Mouse (Mus musculus) layer of hippocampus, adult 18-20 months (tissue): ENCODE data around the gene Nrxn3. TPM values are rescaled to one million over a fixed set of nuclear protein-coding genes. Genes with fewer than 3 reads are reported as not detected.

ENCODE experiments used
- DNase-seq, 2 experiments: peaks; one replicate each; pipeline ENCODE4 v3.0.0; 2022; ENCODE audit warnings: low spot score in 2 of 2
- total RNA-seq, 2 experiments: library from RNA; stranded (reverse); gene quantifications; 2 replicates each; pipeline ENCODE4 v1.2.3; 2021

Gene Nrxn3
- total RNA-seq, 2 experiments from 2014 or later = 175 to 204 TPM

DNA sequence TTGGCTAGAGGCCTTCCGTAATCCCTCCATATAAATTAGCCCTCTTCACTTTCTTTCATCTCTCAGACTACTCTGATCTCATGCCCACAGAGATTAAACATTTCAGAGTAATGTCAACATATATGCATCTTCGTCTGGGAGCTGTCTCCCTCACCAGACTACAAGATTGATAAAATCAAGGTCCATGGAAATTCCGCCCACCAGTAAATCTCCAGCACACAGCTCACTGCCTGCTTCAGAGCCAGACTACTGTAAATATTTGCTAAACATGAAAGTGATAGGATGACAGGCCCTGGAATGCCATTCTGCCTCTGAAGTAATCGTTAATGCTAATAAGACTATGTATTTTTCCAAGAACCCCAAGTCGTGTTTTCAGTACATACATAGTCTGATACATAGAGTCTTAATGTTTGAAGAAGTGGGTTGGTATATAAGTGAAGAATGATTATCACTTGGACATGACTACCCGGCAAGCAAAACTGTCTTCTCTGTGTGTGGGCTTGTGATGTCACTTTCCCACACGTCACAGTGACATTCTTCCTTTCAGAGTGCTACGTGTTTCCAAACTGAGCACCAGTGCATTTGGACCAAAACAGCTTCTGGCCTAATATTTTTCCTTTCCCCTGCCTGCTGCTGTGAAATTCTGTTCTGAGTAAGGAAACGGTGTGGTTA is 433.5 kb downstream of the Nrxn3 start:
- no peak for DNase-seq

DNA sequence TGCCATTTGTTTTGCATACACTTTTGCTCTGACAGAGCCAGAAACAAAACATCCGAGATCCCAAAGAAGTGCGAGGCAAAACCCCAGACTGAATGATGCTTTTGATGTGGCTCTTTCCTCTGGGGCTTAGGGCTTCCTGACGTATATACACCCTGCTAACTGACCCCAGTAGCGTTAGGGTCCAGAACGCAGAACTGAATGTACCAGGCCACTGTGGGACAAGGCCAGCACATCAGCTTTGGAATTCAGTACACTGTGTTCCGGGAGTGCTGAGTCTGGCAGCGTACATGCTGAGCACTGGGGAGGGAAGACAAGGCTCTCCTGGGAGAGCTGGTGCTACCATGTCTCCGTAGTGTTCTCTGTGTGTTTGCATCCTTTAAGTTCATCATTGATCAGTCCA is 436.7 kb downstream of the Nrxn3 start:
- DNase-seq = no peak

DNA sequence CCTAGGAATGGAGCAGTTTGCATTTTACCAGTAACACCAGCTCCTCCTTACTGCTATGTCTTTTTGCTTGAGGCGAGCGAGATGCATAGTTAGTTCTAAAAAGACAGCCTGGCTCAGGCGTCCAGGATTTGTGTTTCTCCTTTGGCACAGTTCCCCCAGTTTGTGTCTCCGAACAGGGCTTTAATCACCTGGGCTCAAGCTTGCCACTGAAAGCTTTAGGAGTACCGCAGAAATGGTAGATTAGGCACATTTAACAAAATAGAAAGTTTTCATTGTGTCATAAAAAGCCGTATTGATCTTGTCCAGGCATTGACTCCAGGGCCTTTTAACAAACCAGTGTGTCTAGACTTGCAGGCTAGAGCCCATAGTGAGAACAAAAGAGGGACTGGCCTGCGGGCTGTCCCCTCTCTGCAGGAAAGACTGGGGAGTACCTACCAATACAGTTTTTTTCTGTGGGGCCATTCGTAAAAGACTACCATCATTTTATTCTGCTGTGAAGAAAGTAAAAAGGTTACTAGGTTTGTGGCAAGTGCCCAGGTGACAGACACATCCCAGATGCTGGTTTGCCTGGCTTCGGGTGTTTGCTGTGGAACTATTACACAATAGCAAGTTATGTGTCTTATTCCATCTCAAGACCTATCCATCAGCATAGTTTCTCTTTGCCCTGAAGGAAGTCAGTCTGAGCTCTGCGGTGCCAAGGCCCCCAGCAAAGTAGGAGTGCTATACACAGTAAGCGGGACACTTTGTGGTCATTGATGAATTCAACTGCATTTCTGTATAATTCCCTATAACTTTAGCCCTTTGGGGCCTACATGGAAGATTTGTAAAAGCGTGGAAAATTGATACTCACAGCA is 451.9 kb downstream of the Nrxn3 start:
- DNase-seq = no peak

DNA sequence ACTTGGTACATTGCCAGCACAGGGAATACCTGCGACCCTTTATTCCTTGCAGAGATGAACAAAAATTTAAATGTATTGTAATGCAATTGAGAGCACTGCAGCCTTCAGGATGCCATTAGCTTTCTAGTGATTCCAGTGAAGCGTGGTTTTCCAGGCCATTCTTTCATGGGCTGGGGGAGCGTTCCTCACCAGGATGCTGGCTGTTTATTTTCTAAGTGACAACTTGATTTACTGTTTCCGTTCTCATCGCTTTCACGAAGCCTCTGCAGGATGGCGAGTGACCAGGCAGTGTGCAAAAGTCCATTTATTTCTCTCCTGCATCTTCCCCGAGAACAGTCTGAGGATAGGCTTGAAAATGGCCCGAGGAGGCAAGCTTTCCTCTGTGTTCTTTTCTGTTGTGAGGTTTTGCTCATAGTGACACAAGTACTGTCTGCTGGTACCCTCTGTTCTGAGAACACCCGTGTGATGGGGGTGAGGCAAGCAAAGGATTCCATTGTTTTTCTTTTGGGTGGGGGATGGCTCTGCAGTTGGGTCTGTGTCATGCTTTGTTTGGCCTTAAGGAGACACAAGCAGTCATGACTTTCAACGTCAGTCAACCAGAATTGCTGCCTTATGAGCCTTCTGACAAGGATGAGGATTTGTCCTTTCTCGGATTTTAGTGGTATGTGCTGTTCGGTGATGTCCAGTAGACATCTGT is 457.4 kb downstream of the Nrxn3 start:
- no peak for DNase-seq

DNA sequence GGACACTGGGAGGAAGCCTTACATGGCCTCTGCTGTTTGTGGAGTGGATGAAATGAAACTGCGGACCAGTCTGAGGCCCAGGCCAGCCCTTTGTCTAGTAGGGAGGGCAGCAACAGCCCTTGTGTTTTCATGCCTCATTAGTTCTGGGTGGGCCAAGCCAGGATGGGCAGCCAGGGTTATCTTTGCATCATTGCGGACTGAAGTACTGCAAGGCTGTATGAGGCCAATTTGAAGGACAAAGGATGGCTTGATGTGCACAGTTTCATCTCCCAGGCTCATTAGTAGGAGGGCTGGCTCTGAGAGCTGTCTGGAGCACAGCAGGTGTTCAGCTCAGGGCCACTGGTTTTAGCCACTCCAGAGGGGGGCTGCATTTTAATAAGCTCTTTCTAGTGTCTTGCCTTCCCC is 458.5 kb downstream of the Nrxn3 start:
- no peak for DNase-seq

DNA sequence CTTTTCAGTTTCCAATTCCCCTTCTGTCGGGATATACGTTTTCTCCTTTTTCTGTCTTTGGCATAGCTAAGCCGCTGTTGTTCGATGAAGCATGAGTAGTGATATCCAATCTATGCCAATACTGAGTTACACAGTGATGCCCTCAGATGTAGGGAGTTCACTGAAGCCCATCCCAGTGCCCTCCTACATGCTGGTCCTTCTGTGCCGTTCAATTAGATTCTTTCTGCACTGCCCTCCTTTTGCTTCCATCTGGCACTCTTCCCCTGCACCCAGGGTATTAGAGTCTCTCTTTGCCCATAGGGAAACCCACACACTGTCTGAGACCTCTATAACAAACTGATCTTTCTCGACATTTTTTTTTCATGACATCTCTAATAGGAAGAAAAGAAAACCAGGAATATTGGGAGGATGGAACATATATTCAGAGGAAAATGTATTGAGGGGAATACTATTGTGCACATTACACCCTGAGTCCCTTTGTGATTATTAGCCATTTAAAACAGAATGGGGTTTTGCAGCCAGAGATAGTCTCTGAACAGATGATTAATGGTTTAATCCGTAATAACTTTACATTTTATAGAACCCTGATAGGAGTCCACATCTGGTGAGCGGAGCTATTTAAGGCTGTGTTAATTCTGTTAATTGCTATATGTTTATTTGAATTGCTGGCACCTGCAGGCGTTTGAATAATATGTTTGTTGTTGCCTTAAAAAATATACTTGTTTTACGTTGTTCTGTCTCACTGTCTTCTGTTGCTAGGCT is 476.3 kb downstream of the Nrxn3 start:
- no peak for DNase-seq

DNA sequence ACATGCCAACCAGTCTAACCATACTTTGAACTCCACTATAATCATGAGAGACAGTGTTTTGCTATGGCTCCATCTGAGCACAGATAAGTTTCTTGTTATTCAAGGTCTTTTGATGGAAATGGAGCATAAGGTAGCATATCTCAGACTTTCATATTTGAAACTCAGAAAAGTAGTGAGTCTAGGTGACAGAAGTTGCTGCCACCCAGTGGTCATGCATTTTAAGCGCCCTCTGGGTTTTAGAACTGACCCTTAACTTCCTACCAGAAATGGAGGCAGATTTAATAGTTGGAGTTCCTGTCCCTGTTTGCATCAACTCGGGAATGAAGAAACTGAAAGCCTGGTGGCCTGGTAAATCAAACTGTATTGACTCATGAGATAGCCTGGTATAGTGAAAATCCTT is 488.9 kb downstream of the Nrxn3 start:
- DNase-seq = no peak

DNA sequence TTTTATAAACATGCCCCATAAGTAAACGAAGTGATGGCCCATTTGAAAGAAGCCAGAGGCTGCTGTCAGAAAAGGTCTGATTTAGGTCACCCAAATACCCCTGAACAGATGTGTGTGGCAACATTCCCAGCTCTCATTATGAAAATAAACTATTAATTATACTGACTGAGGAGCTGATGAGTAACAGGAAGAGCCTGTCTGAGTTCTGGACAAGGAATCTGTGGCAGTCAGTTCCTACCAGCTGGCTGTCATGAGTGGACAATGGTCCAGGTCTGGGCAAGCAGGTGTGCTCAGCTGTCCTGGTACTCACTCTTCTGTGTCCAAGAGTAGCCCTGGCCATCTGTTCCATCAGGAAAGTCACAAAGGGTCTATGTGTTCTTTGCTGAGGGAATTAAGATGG is 517.1 kb downstream of the Nrxn3 start:
- no peak for DNase-seq

DNA sequence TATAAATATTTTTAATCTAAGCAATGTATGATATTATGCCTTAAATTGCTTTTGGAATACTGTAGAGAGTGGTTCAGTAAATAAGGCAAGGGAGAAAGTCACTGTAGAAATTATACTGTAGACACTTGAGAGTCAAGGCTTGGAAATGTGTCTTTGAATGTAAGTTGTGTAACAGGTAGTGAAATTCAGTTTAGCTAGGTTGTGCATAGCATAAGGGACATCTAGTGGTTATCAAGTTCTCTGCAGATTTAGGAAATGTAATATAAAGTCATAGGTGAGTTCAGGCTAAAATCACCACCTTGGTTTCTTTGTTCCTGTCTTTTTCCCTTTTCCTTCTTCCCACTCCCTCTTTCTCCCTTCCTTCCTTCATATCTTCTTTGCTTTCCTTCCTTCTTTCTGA is 518.9 kb downstream of the Nrxn3 start:
- DNase-seq = no peak

DNA sequence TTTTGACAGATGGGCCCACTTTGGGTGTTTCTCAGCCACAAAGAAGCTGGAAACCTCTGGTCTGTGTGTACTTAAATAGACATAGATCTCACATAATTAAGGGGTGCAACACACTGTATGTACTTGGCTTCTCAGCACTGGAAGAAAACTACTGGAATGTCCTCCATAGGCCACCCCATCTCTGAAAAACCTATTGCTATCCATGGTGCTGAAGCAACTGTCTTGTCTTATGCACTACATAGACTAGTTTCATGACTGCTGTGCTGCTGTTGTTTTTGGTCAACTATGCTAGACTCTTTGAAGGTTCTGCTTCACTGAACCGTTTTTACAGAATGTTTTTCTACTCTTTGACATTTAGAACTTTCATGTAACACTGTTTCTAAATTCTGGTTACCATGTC is 519.8 kb downstream of the Nrxn3 start:
- no peak for DNase-seq

DNA sequence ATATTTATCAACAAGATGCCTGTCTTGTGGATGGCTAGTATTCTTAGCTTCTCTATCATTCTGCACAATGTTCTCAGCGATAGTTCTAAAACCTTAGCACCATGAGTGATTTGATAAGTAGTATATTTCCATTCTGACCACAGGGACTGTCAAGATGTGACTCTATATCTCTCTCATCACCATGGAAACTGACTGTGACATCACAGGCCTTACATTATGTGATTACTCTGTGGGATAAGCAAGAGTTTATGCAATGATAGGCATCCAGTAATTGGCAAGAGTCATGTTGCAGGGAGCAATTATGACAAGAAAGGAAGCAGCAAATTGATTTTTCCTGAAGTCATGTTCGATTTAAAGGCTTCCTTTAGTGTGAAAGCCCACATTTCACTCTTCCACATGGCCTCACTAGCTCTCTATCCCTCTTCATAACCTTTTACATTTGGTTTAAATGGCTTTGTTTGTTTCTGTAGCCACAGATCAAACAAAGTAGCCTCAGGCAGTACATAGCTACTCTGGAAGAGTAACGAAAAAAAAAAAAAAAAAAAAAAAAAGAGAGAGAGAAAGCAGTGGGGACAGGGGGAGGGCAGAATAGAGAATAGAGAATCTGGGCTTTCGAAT is 532.7 kb downstream of the Nrxn3 start:
- DNase-seq = no peak

DNA sequence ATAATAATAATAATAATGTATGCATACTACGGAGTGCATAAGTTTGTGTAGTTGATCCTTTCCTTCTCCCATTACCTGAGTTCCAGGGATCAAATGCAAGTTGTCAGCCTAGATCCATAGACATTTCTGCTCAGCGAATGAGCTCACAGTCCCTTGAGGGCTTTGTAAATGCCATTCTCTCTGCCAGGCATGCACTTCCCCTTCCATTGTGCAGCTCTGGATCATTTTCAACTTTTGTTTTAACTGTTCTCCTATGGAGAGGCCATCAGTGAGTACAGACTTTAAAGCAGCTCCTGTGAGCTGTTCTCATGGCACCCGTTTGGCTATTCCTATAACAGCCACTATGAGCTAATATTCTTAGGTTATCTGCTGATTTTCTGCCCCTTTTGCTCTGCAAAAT is 536.2 kb downstream of the Nrxn3 start:
- DNase-seq = no peak

DNA sequence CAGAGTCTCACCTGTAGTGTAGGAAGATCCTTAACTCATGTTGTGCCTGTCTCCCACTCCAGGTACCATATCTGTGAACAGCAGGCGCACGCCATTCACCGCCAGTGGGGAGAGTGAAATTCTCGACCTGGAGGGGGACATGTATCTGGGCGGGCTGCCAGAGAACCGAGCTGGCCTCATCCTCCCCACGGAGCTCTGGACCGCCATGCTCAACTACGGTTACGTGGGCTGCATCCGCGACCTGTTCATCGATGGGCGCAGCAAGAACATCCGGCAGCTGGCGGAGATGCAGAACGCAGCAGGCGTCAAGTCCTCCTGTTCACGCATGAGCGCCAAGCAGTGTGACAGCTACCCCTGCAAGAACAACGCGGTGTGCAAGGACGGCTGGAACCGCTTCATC is 537.4 kb downstream of the Nrxn3 start:
- DNase-seq = no peak

DNA sequence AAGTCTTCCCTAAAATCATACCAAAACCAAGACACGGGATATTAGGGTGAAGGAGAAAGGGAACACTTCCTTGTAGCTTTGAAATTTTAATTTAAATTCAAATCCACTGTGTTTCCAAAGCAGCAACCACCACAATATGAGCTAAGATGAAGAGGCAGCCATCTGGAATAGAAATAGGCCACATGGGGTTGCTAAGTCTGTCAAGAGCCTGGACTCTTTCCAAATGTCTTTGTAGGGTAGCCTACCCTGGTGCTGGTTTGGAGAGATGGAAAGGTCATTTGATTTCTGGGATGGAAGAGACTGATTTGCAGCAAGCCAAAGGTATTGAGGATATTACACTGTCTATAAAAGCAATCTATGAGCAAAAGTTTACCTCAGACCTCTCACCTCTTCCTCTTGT is 539.6 kb downstream of the Nrxn3 start:
- peak in 1 of 2 experiments; percentile 30 for DNase-seq

DNA sequence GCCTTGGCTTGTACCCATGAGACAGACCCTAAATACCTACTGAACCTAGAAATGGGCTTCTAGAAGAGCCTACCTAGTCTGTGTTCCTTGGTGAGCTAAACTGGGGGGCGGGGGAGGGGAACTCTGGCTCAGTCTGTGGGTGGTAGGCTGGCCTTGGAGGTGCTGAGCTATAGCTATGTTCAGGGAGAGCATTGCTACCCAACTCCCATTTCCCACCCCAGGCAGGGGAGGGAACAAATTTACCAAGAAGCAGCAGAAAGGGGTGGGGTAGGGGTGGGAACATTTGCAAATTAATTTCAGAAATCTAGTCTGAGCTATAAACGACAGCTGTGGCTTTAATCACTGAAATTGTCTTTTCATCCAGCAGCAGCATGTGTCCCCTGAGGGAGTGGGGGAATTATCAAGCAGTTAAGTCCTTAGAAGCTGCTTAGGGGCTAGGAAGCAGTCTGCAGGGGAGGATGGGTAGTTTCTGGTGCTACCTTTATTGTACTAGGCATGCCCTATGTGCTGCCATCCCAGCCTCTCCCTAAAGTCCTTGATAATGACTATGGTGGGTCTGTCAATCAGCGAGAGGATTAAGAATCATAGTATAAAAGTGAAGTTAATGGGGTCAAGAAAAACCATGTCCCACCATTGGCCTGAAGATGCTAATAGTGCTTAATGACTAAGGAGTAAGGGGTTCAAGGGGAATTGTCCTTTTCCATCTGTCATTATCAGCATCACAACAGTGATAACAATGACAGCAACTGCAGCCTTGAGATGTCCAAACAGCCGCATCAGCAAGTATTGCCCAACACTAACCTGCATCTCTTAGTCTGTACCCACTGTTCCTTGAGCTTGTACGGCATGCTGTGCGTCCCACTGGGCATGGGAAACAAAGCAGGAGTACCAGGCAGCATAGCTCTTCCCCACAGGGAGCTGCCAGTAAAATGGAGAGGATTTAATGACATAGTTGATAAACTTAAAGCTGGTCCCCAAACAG is 560.0 kb downstream of the Nrxn3 start:
- DNase-seq = no peak

DNA sequence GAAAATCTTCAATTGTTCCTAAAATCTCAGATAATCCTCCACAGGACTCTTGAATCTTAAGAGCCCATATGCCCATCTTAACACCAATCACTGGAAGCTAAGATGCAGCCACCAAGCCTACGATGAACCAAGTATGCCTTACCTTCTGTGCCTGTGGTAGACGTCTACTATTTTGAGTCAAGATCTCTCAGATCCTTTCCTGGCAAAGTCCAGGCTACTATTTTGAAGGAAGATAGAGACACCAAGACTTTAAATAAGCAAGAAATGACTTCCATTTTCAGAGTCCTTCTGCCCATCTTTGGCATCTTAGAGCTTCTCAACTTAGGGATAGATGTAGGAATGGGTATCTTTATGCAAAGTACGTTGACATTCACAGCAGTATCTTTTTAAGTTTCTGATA is 561.7 kb downstream of the Nrxn3 start:
- no peak for DNase-seq

DNA sequence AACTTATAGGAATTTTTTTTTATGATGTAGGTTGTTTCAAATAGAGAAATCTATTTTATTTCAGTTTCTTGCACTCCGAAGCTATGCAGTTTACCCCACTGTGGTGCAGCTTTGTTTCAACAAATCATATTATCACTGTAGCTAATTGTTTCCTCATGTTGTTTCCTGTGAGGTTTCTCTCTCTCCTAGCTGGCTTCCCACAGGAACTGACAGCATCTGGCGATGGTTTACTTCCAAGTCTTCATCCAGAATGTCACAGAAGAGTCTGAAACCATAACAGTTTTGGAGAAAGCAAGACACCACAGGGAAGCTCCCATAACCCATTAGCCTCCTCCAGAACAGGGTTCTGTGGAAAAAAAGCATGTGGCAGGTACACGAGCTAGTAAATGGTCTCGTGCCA is 564.4 kb downstream of the Nrxn3 start:
- DNase-seq = peak in 1 of 2 experiments; percentile 27

DNA sequence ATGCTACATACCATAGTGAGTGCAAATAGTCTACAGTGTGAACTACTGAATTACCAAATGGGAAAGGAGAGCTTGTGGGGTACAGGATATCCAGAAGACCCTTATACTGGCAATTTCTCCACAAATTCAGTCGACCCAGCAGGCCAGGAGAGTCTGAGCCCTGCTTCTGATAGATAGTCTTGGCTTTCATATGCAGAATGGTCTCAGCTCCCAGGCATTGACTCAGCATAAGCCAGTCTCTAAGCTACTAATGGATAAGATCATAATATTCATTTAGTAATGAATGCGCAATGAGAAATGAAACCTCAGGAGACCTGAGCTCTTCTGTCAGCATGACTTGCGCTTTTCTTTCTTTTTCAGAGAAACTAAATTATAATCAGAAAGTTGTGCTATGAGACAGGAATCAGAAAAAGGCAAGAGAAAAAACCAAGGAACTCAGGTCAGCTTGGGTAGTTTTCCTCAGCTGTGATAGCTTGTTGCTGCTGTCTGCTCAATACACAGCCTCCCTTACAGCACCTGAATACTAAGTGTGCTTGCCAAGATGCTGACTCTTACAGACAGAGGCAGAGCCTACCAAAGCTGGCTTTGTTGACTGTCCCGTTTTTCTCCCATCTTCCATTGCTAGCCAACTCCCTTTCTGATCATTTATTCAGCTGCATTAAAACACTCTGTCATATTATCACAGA is 567.1 kb downstream of the Nrxn3 start:
- no peak for DNase-seq
